Mouse (Mus musculus): ENCODE measurements around the gene Ppp2r5a. TPM values are rescaled to one million over a fixed set of nuclear protein-coding genes. Genes with fewer than 3 reads are reported as not detected.

Ppp2r5a gene
- polyA plus RNA-seq, 1 experiment from 2014 or later, result 27.1 TPM

DNA sequence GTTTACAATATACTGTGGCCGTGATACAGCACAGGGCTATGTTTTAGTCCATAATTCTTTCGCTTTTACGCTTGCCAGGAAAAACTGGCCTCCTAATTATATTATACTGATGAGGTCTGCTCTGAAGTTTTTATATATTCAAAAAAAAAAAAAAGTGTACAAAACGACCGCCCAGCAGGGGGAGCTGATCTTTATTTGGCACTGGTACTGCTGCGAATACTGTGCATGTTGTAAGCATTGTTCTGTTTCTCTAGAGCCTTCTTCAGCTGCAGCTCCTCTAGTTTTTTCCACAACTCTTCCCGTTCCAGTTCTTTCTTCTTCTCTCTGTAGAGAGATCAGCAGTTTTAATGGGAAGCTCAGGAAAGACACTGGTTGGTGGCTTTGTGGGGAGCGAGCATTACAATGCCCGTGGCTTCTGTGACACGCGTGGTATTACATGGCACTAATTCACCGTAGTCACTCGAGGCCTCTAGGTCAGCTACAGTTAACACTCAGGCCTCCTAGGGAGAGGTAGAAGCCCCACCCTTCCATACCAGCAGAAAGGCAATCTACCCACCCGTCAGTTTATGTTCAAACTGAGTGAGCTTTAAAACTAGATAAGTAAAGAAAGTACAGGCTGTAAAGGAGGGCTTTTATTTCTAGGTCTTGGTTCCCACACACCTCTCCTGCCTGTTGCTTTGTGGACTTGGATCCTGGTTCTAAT lies 50.1 kb downstream of the Ppp2r5a start:
- Histone ChIP-seq H3K27me3 (ENCODE audit: insufficient read depth, low read length) (no peaks in the 10 kb centered on the region), H3K9ac (replicated peaks) (no peak overlapping the region), H3K36me3 (replicated peaks; ENCODE audit: insufficient read depth, low read length) (peaks cover 73% of the 10 kb centered on the region), H3K9me3 (ENCODE audit: low read length) (no peaks in the 10 kb centered on the region), H3K27ac (ENCODE audit: low read depth) (no peak overlapping the region), H3K4me3 (ENCODE audit: low read depth, low read length) (no peak overlapping the region), H3K4me1 (ENCODE audit: insufficient read depth) (no peaks in the 10 kb centered on the region), H3K4me2 (ENCODE audit: low read depth, low read length) (no peak overlapping the region)
- ATAC-seq (no peak), DNase-seq (peak; percentile 65)
- TF ChIP-seq CTCF (IDR thresholded peaks at IDR 0.05; ENCODE audit: low read depth) (peak; percentile 61), EP300 (IDR thresholded peaks at IDR 0.05; ENCODE audit: low read depth) (no peak)
- 68% methylated on average over 14 of the region's 14 CpGs for WGBS (ENCODE audit: insufficient replicate concordance)

DNA sequence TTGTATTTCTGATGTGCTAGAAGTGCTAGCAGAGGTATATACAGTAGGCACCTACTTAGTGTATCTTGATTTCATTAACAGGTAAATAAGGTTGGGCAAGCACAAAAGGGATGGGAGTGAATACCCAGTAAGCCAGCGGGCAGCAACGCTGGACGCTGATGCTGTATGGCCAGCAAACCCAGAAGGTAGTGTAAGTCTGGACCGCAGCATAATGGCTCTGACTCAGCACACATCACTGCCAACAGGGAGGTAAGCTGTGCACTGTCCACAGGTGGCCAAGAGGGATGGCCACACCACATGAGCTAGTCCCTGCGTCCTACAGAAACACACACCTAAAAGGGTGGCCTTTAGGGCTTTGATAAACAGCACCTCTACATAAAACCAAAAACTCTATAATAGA lies 52.7 kb downstream of the Ppp2r5a start:
- peaks cover 60% of the 10 kb centered on the region for H3K36me3 ChIP-seq (replicated peaks; ENCODE audit: insufficient read depth, low read length)
- H3K9me3 ChIP-seq (ENCODE audit: low read length), result no peaks in the 10 kb centered on the region
- H3K4me3 ChIP-seq (ENCODE audit: low read depth, low read length), result no peak overlapping the region
- 89% methylated on average over 5 of the region's 5 CpGs for WGBS (ENCODE audit: insufficient replicate concordance)
- H3K4me1 ChIP-seq (ENCODE audit: insufficient read depth), result no peaks in the 10 kb centered on the region
- no peak for TF ChIP-seq CTCF (IDR thresholded peaks at IDR 0.05; ENCODE audit: low read depth)
- no peaks in the 10 kb centered on the region for H3K27me3 ChIP-seq (ENCODE audit: insufficient read depth, low read length)
- ATAC-seq (no peak), DNase-seq (no peak)
- H3K4me2 ChIP-seq (ENCODE audit: low read depth, low read length), result no peak overlapping the region
- no peak overlapping the region for H3K27ac ChIP-seq (ENCODE audit: low read depth)
- H3K9ac ChIP-seq (replicated peaks), result no peak overlapping the region

DNA sequence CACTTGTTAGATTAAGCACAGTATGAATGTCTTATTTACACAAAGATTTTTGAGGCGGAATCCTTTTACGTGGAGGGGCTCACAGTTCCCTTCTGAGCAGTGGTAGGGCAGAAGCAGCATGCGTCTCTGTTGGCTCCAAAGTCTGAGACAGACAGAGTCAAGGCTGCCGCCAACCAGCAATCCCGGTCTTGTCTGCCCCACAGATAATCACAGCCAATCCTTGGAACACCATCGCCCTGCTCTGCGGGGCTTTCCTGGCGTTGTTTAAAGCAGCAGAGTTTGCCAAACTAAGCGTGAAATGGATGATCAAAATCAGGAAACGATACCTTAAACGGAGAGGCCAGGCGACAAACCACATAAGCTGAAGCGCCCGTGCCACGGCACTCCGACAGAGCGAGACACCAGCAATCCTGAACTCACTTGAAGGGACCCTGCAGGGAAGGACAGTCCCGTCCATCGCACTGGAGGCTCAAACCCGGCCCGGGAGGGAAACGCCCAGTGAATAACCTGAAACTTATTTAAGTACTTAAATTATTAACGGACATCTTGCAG lies 53.5 kb downstream of the Ppp2r5a start:
- H3K27ac ChIP-seq (ENCODE audit: low read depth), result no peak overlapping the region

DNA sequence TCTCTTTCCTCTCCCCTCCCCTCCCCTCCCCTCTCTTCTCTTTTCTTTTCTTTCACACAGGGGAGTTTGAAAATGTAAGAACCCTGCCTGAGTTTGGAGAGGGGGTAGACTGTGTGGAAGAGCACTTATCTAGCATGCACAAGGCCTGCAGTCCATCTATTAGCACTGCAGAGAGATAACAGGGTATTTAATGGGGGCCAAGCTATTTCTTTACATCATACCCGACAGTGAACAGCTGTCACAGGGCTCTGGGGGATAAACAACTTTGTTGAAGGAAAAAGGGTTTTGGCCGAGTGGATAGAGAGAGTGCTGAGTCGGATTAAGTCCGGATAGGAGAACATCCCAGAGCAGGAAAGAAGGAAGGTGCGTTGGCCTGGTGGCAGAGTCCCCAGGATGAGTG lies 54.1 kb downstream of the Ppp2r5a start:
- 57% methylated on average over 5 of the region's 5 CpGs for WGBS (ENCODE audit: insufficient replicate concordance)
- H3K27ac ChIP-seq (ENCODE audit: low read depth), result no peak overlapping the region

More for the DNA sequence above, 53.5 kb downstream of the Ppp2r5a start:
- Histone ChIP-seq H3K4me1 (ENCODE audit: insufficient read depth) (no peaks in the 10 kb centered on the region), H3K27me3 (ENCODE audit: insufficient read depth, low read length) (no peaks in the 10 kb centered on the region), H3K9me3 (ENCODE audit: low read length) (no peaks in the 10 kb centered on the region), H3K36me3 (replicated peaks; ENCODE audit: insufficient read depth, low read length) (peaks cover 52% of the 10 kb centered on the region), H3K9ac (replicated peaks) (no peak overlapping the region), H3K4me2 (ENCODE audit: low read depth, low read length) (no peak overlapping the region), H3K4me3 (ENCODE audit: low read depth, low read length) (no peak overlapping the region)
- TF ChIP-seq CTCF (IDR thresholded peaks at IDR 0.05; ENCODE audit: low read depth) (no peak), EP300 (IDR thresholded peaks at IDR 0.05; ENCODE audit: low read depth) (no peak)
- WGBS (ENCODE audit: insufficient replicate concordance), result 86% methylated on average over 23 of the region's 23 CpGs
- no peak for ATAC-seq
- no peak for DNase-seq

DNA sequence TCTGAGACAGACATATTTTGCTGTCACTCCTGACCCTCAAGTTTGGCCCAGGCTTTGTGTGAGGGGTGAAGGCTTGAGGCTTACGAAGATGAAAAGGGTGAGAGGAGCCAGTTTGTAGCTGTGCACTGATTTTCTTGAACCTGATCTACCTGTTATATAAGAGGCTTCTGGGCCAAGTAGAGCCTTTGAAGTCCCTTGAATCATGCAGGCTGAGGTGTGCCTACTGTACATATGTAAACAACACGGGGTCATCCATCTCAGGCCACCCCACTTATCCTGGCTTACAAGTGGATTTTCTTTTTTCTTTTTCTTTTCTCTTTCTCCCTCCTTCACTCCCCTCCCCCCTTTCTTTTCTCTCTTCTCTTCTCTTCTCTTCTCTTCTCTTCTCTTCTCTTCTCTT lies 54.5 kb downstream of the Ppp2r5a start:
- WGBS (ENCODE audit: insufficient replicate concordance), result 81% methylated on average over 2 of the region's 2 CpGs
- Histone ChIP-seq H3K4me2 (ENCODE audit: low read depth, low read length) (no peak overlapping the region), H3K27ac (ENCODE audit: low read depth) (no peak overlapping the region), H3K4me3 (ENCODE audit: low read depth, low read length) (no peak overlapping the region), H3K9ac (replicated peaks) (no peak overlapping the region), H3K9me3 (ENCODE audit: low read length) (no peaks in the 10 kb centered on the region), H3K36me3 (replicated peaks; ENCODE audit: insufficient read depth, low read length) (peaks cover 43% of the 10 kb centered on the region), H3K27me3 (ENCODE audit: insufficient read depth, low read length) (no peaks in the 10 kb centered on the region), H3K4me1 (ENCODE audit: insufficient read depth) (no peaks in the 10 kb centered on the region)
- ATAC-seq (no peak), DNase-seq (no peak)
- no peak for TF ChIP-seq EP300 (IDR thresholded peaks at IDR 0.05; ENCODE audit: low read depth)
- TF ChIP-seq CTCF (IDR thresholded peaks at IDR 0.05; ENCODE audit: low read depth), result no peak

More for the DNA sequence above, 54.1 kb downstream of the Ppp2r5a start:
- Histone ChIP-seq H3K4me1 (ENCODE audit: insufficient read depth) (no peaks in the 10 kb centered on the region), H3K4me3 (ENCODE audit: low read depth, low read length) (no peak overlapping the region), H3K9ac (replicated peaks) (no peak overlapping the region), H3K27me3 (ENCODE audit: insufficient read depth, low read length) (no peaks in the 10 kb centered on the region), H3K9me3 (ENCODE audit: low read length) (no peaks in the 10 kb centered on the region), H3K36me3 (replicated peaks; ENCODE audit: insufficient read depth, low read length) (peaks cover 47% of the 10 kb centered on the region), H3K4me2 (ENCODE audit: low read depth, low read length) (no peak overlapping the region)
- no peak for DNase-seq
- no peak for ATAC-seq
- TF ChIP-seq EP300 (IDR thresholded peaks at IDR 0.05; ENCODE audit: low read depth) (no peak), CTCF (IDR thresholded peaks at IDR 0.05; ENCODE audit: low read depth) (no peak)

DNA sequence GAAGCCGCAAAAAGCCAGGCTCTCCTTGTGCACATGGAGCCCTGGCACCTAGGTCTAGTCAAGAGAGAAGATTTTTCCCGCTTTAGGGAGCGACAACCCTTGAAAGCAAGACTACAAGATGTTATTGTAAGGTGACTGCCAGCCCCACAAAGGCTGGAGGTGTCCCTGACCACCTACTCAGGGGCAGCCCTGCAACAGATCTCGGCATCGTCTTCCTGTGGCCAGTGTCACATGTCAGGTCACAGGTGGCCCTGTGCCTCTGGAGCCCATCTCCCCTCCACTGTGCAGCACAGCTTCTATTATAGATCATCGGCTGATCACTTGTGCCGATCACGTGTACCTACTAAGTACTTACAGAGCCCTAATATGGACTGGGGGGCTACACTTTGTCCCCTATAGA lies 55.5 kb downstream of the Ppp2r5a start:
- no peaks in the 10 kb centered on the region for H3K4me1 ChIP-seq (ENCODE audit: insufficient read depth)
- TF ChIP-seq EP300 (IDR thresholded peaks at IDR 0.05; ENCODE audit: low read depth) (no peak), CTCF (IDR thresholded peaks at IDR 0.05; ENCODE audit: low read depth) (no peak)
- ATAC-seq (no peak), DNase-seq (no peak)
- no peak overlapping the region for H3K4me3 ChIP-seq (ENCODE audit: low read depth, low read length)
- peaks cover 35% of the 10 kb centered on the region for H3K36me3 ChIP-seq (replicated peaks; ENCODE audit: insufficient read depth, low read length)
- WGBS (ENCODE audit: insufficient replicate concordance), result 84% methylated on average over 8 of the region's 8 CpGs
- H3K27me3 ChIP-seq (ENCODE audit: insufficient read depth, low read length), result no peaks in the 10 kb centered on the region
- H3K9me3 ChIP-seq (ENCODE audit: low read length), result no peaks in the 10 kb centered on the region
- no peak overlapping the region for H3K27ac ChIP-seq (ENCODE audit: low read depth)
- H3K9ac ChIP-seq (replicated peaks), result no peak overlapping the region
- no peak overlapping the region for H3K4me2 ChIP-seq (ENCODE audit: low read depth, low read length)
